Mouse (Mus musculus) CH12F3 (cell line): Measurements from ENCODE around the gene Tmed10.

Experiments used
- in situ Hi-C: fragments of 300-500 bp; cut with MboI; formaldehyde crosslinking; loops from 2 replicates; pipeline ENCODE4 v1.14.3; 2020; ENCODE audit warnings: low sequenced_read_pairs

Tmed10 gene

GRCm38 (mm10) chr12:85374561-85375272, at the start of gene Tmed10:
Tmed10 (minus strand) TSS chr12:85374847.
- in situ Hi-C loops: no loop called here

- in situ Hi-C loops: no loop called here
These were observed 48.6 kb upstream of the Tmed10 start for GRCm38 (mm10) chr12:85423236-85423635.

GRCm38 (mm10) chr12:85422536-85422935, 47.9 kb upstream of the Tmed10 start:
- in situ Hi-C loops: no loop called here

GRCm38 (mm10) chr12:85420945-85421344, 46.3 kb upstream of the Tmed10 start:
- in situ Hi-C loops: no loop called here

- in situ Hi-C loops: no loop called here
These were observed 43.2 kb upstream of the Tmed10 start for GRCm38 (mm10) chr12:85417845-85418244.

- in situ Hi-C loops: no loop called here
These were observed 41.7 kb upstream of the Tmed10 start for GRCm38 (mm10) chr12:85416298-85416697.

GRCm38 (mm10) chr12:85415876-85416275, 41.2 kb upstream of the Tmed10 start:
- in situ Hi-C loops: no loop called here

- in situ Hi-C loops: no loop called here
These were observed 36.5 kb upstream of the Tmed10 start for GRCm38 (mm10) chr12:85411136-85411535.

GRCm38 (mm10) chr12:85397960-85398272, 23.3 kb upstream of the Tmed10 start:
- in situ Hi-C loops: no loop called here

- in situ Hi-C loops: no loop called here
These were observed 22.7 kb upstream of the Tmed10 start for GRCm38 (mm10) chr12:85397063-85397959.

GRCm38 (mm10) chr12:85393981-85394380, 19.3 kb upstream of the Tmed10 start:
- in situ Hi-C loops: no loop called here

- in situ Hi-C loops: no loop called here
These were observed 18.9 kb upstream of the Tmed10 start for GRCm38 (mm10) chr12:85393526-85393925.

- in situ Hi-C loops: no loop called here
These were observed 16.5 kb upstream of the Tmed10 start for GRCm38 (mm10) chr12:85391148-85391547.

GRCm38 (mm10) chr12:85389204-85390185, 14.8 kb upstream of the Tmed10 start:
- in situ Hi-C loops: no loop called here

- in situ Hi-C loops: no loop called here
These were observed 11.3 kb upstream of the Tmed10 start for GRCm38 (mm10) chr12:85385995-85386375.

- in situ Hi-C loops: no loop called here
These were observed 10.8 kb upstream of the Tmed10 start for GRCm38 (mm10) chr12:85385329-85385994.

GRCm38 (mm10) chr12:85382761-85383680, 8.4 kb upstream of the Tmed10 start:
- in situ Hi-C loops: no loop called here

GRCm38 (mm10) chr12:85381570-85381969, 6.9 kb upstream of the Tmed10 start:
- in situ Hi-C loops: no loop called here

- in situ Hi-C loops: no loop called here
These were observed 6.3 kb upstream of the Tmed10 start for GRCm38 (mm10) chr12:85380942-85381341.
